Mouse (Mus musculus): ENCODE measurements around the gene H2-T23. TPM values are rescaled to one million over a fixed set of nuclear protein-coding genes. Genes with fewer than 3 reads are reported as not detected.
"Not testable (repeated sequence)": the region's sequence is repeated elsewhere in the genome, so short reads cannot be mapped to it uniquely, and the experiment has no call there.

Gene H2-T23
- polyA plus RNA-seq, 1 experiment from 2014 or later = 5.5 TPM

DNA sequence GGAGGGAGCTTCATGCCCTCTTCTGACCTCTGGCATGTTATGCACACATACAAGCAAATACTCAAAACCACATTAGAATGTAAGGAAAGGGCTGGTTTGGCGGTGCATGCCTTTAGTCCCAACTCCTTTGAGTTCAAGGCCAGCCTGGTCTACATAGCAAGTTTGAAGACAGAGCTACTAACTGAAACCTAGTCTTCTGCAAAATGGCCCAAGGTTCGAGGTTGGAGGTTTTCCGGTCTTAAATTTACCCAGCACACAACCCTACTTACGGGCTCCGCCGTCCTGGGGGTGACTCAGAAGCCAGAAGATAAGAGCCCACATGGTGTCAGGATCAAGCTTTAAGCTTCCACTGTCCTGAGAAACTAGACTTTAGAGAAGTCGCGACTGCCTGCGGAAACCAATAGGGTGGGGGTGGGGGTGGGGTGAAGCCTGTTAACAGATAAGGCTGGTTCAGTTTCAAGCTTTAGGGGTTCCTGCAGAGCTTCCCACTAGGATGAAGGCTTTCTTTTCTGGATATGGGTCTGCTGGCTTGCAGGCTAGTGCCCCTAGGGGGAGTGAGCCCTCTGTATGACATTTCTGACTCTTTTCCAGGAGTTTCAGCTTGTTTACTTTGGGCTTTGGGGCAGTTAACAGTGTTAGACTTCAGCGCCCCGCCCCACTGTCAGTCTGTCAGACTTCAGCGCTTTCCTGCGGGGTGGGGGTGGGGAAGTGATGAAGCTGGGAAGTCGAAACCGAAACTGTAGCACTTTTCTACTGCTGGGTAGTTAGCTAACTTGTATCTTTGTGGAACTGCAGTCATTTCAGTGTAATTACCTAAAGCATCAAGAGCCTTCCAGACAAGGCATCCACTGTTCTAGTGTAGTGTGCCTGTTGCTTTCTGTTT, 12.2 kb downstream of the H2-T23 start, which contains the start of gene H2-T24:
TSS of gene H2-T24 (minus strand) at position 370 of the 883 bp plus-strand sequence.
- H3K27me3 ChIP-seq (replicated peaks) = no peaks in the 10 kb centered on the region
- H3K4me1 ChIP-seq = no peaks in the 10 kb centered on the region
- H3K36me3 ChIP-seq (replicated peaks) = 0 out of 2 replicates have a peak, but pooled peaks cover 5% of the 10 kb centered on the region
- ATAC-seq (replicated peaks) = no peak
- H3K4me3 ChIP-seq = no peak within 1 kb of the TSS
- no peaks in the 10 kb centered on the region for H3K9me3 ChIP-seq
- H3K9ac ChIP-seq = no peak within 1 kb of the TSS
- WGBS = 39% methylated on average over 15 of the region's 15 CpGs
- H3K4me2 ChIP-seq = no peak within 1 kb of the TSS; the same call in 1 of the 2 replicates
- H3K27ac ChIP-seq = no peak within 1 kb of the TSS

DNA sequence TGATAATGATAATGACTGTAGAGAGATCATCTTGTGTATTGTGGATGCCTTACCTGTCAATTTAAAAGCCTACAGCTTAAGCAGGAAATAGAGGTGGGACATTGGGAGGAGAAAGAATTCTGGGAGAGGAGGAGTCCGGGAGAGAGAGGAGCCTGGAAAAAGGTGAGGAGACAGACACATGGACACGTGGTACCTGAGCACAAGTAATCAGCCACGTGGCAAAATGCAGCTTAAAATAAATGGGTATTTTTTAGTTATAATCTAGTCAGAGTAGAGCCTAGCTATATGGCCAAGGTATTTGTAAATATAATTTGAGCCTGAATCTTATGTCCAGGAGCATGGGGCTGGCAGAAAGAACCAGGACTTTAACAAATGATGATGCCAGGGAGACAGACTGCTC, 13.1 kb downstream of the H2-T23 start:
- H3K27ac ChIP-seq = no peak overlapping the region
- WGBS = 81% methylated on average over 3 of the region's 3 CpGs
- no peaks in the 10 kb centered on the region for H3K9me3 ChIP-seq
- no peaks in the 10 kb centered on the region for H3K27me3 ChIP-seq (replicated peaks)
- no peak overlapping the region for H3K9ac ChIP-seq
- H3K4me1 ChIP-seq = no peaks in the 10 kb centered on the region
- no peak overlapping the region for H3K4me2 ChIP-seq
- H3K4me3 ChIP-seq = no peak overlapping the region
- ATAC-seq (replicated peaks) = no peak
- H3K36me3 ChIP-seq (replicated peaks) = peaks cover 6% of the 10 kb centered on the region; the same call in 1 of the 2 replicates

GRCm38 (mm10) chr17:36018979-36019378, 13.7 kb downstream of the H2-T23 start:
- no peak overlapping the region for H3K4me2 ChIP-seq
- peaks cover 11% of the 10 kb centered on the region; the same call in 1 of the 2 replicates for H3K36me3 ChIP-seq (replicated peaks)
- no peaks in the 10 kb centered on the region for H3K9me3 ChIP-seq
- 76% methylated on average over 2 of the region's 2 CpGs for WGBS
- H3K9ac ChIP-seq = no peak overlapping the region
- no peaks in the 10 kb centered on the region for H3K4me1 ChIP-seq
- no peaks in the 10 kb centered on the region for H3K27me3 ChIP-seq (replicated peaks)
- no peak overlapping the region for H3K27ac ChIP-seq
- no peak overlapping the region for H3K4me3 ChIP-seq
- ATAC-seq (replicated peaks) = no peak

GRCm38 (mm10) chr17:36017046-36017445, 15.6 kb downstream of the H2-T23 start:
- 98% methylated on average over 5 of the region's 5 CpGs for WGBS
- Histone ChIP-seq H3K9ac (no peak overlapping the region), H3K4me3 (no peak overlapping the region), H3K36me3 (replicated peaks) (peaks cover 11% of the 10 kb centered on the region; the same call in 1 of the 2 replicates), H3K9me3 (no peaks in the 10 kb centered on the region), H3K4me1 (no peaks in the 10 kb centered on the region), H3K4me2 (no peak overlapping the region), H3K27ac (no peak overlapping the region), H3K27me3 (replicated peaks) (no peaks in the 10 kb centered on the region)
- no peak for ATAC-seq (replicated peaks)

DNA sequence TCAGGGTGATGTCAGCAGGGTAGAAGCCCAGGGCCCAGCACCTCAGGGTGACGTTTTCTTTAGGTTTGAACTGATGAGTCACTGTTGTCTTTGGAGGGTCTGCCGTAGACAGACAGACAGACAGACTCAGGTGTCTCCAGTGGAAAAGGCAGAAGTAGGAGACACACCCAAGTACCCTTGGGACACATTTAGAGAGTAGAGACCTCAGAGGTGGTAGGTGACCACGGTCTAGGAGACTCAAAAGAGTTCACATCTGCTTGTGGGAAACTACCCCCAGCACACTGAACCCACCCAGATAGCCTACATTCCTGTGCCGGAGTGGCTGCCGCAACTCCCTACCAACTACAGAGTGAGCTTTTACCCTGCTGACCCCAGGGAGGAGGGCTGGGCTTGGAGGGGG, 17.7 kb downstream of the H2-T23 start:
- no peaks in the 10 kb centered on the region for H3K9me3 ChIP-seq
- H3K27me3 ChIP-seq (replicated peaks) = no peaks in the 10 kb centered on the region
- no peak overlapping the region for H3K4me2 ChIP-seq
- H3K27ac ChIP-seq = no peak overlapping the region
- H3K9ac ChIP-seq = no peak overlapping the region
- 96% methylated on average over 5 of the region's 5 CpGs for WGBS
- ATAC-seq (replicated peaks) = no peak
- peaks cover 11% of the 10 kb centered on the region; the same call in 1 of the 2 replicates for H3K36me3 ChIP-seq (replicated peaks)
- no peak overlapping the region for H3K4me3 ChIP-seq
- H3K4me1 ChIP-seq = no peaks in the 10 kb centered on the region

GRCm38 (mm10) chr17:36004409-36004808, 28.2 kb downstream of the H2-T23 start:
- not testable (repeated sequence) for H3K9ac ChIP-seq; H3K36me3 ChIP-seq (replicated peaks); ATAC-seq (replicated peaks); H3K27me3 ChIP-seq (replicated peaks); H3K9me3 ChIP-seq; H3K4me2 ChIP-seq; H3K27ac ChIP-seq; H3K4me1 ChIP-seq; H3K4me3 ChIP-seq
- WGBS = 94% methylated on average over 7 of the region's 7 CpGs

DNA sequence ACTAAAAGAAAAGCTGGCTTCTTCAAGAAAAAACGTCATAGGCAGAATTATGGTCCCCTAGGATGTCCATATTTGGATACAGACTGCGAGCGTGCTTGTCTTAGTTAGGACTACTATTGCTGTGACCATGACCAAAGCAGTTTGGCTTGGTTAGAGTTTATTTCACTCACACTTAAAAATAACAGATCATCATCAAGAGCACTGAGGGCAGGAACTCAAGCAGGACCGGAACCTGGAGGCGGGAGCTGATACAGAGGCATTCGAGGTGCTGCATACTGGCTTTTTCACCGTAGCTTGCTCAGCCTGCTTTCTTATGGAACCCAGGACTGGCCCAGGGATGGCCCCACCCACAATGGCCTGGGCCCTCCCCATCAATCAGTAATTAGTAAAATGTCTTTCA, 29.3 kb downstream of the H2-T23 start:
- Histone ChIP-seq H3K9ac (no peak overlapping the region), H3K4me2 (no peak overlapping the region), H3K4me3 (no peak overlapping the region), H3K9me3 (no peaks in the 10 kb centered on the region), H3K27me3 (replicated peaks) (no peaks in the 10 kb centered on the region), H3K4me1 (0 out of 2 replicates have a peak, but pooled peaks cover 1% of the 10 kb centered on the region), H3K36me3 (replicated peaks) (no peaks in the 10 kb centered on the region), H3K27ac (no peak overlapping the region)
- no peak for ATAC-seq (replicated peaks)
- 93% methylated on average over 7 of the region's 7 CpGs for WGBS

DNA sequence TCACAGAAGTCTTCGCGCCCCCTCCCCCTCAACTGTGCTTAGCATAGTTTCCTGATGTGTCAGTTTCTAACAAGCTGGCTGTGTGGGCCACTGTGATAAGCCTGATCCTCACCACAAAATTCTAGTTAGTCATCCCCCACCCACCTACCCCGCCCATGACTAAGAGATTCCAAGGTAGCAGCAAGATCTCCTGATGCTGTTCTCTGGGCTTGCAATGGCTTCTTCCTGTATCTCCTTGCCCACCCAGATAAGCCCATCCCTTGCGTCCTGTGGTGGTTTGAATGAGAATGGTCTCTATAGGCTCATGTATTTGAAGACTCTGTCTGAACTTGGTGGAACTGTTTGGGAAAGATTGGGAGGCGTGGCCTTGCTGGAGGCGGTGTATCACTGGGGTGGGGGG, 30.7 kb downstream of the H2-T23 start:
- H3K27me3 ChIP-seq (replicated peaks) = no peaks in the 10 kb centered on the region
- no peaks in the 10 kb centered on the region for H3K9me3 ChIP-seq
- H3K36me3 ChIP-seq (replicated peaks) = no peaks in the 10 kb centered on the region
- no peak overlapping the region for H3K9ac ChIP-seq
- WGBS = 97% methylated on average over 6 of the region's 6 CpGs
- H3K4me3 ChIP-seq = no peak overlapping the region
- peaks cover 12% of the 10 kb centered on the region for H3K4me1 ChIP-seq
- no peak overlapping the region for H3K27ac ChIP-seq
- no peak overlapping the region for H3K4me2 ChIP-seq
- ATAC-seq (replicated peaks) = no peak

GRCm38 (mm10) chr17:36001121-36001897, 31.3 kb downstream of the H2-T23 start:
- Histone ChIP-seq H3K4me2 (no peak overlapping the region), H3K4me1 (peaks cover 14% of the 10 kb centered on the region), H3K36me3 (replicated peaks) (no peaks in the 10 kb centered on the region), H3K4me3 (no peak overlapping the region), H3K27ac (no peak overlapping the region), H3K9me3 (no peaks in the 10 kb centered on the region), H3K27me3 (replicated peaks) (no peaks in the 10 kb centered on the region), H3K9ac (no peak overlapping the region)
- 96% methylated on average over 12 of the region's 12 CpGs for WGBS
- no peak for ATAC-seq (replicated peaks)

DNA sequence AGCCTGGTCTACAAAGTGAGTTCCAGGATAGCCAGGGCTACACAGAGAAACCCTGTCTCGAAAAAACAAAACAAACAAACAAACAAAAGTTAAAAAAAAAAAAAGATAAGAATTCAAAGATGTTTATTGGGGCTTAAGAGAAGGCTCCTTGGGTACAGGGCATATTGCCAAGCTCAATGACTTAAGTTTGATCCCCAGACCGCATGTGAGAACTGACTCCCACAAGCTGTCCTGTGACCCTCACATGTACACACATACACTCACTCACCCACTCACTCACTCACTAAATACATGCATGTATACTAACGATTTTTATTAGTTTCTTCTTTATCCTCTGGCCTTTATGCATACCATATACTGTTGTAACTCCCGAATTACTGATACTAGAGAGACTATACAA, 32.3 kb downstream of the H2-T23 start:
- no peak overlapping the region for H3K9ac ChIP-seq
- 95% methylated on average over 4 of the region's 4 CpGs for WGBS
- no peaks in the 10 kb centered on the region for H3K9me3 ChIP-seq
- no peak overlapping the region for H3K4me3 ChIP-seq
- peaks cover 22% of the 10 kb centered on the region for H3K4me1 ChIP-seq
- no peak for ATAC-seq (replicated peaks)
- H3K4me2 ChIP-seq = no peak overlapping the region
- H3K36me3 ChIP-seq (replicated peaks) = no peaks in the 10 kb centered on the region
- H3K27ac ChIP-seq = no peak overlapping the region
- no peaks in the 10 kb centered on the region for H3K27me3 ChIP-seq (replicated peaks)

- Histone ChIP-seq H3K4me1 (peaks cover 24% of the 10 kb centered on the region), H3K9me3 (no peaks in the 10 kb centered on the region), H3K27ac (no peak overlapping the region), H3K9ac (no peak overlapping the region), H3K27me3 (replicated peaks) (no peaks in the 10 kb centered on the region), H3K4me3 (no peak overlapping the region), H3K36me3 (replicated peaks) (no peaks in the 10 kb centered on the region), H3K4me2 (no peak overlapping the region)
- 90% methylated on average over 7 of the region's 7 CpGs for WGBS
- no peak for ATAC-seq (replicated peaks)
Observed at GRCm38 (mm10) chr17:35999356-35999755, 33.3 kb downstream of the H2-T23 start.

GRCm38 (mm10) chr17:35998545-35999305, 33.9 kb downstream of the H2-T23 start:
- Histone ChIP-seq H3K9ac (no peak overlapping the region), H3K4me1 (peaks cover 25% of the 10 kb centered on the region), H3K9me3 (no peaks in the 10 kb centered on the region), H3K27ac (no peak overlapping the region), H3K4me3 (no peak overlapping the region), H3K36me3 (replicated peaks) (no peaks in the 10 kb centered on the region), H3K4me2 (no peak overlapping the region), H3K27me3 (replicated peaks) (no peaks in the 10 kb centered on the region)
- WGBS = 86% methylated on average over 6 of the region's 6 CpGs
- no peak for ATAC-seq (replicated peaks)
